Mouse (Mus musculus) lung, adult 2 months (tissue): ENCODE data around the gene Bmp5.

Experiments used
- CTCF ChIP-seq: fragments of 200-500 bp; IDR thresholded peaks from 2 replicates; pipeline ENCODE4 v1.5.1; 2011; ENCODE audit warnings: mild to moderate bottlenecking, low read length, control low read depth; ENCODE audit not compliant: insufficient read depth
- POLR2A ChIP-seq: fragments of 200-500 bp; IDR thresholded peaks from 2 replicates; pipeline ENCODE4 v1.6.1; 2011; ENCODE audit warnings: low read depth, mild to moderate bottlenecking, control low read depth, low read length, borderline replicate concordance; ENCODE audit errors: extremely low read depth

- TF ChIP-seq CTCF: no peak
- no peak for TF ChIP-seq POLR2A
Observed at GRCm38 (mm10) chr9:75839450-75839849, 64.3 kb downstream of the Bmp5 start.
